Mouse (Mus musculus): ENCODE measurements at regions not wholly inside any gene's neighbourhood (a gene's known extent, or its start where the extent isn't known, plus 50 kb on each side); places are given as distances from the start of the nearest gene placed in this dataset.

DNA sequence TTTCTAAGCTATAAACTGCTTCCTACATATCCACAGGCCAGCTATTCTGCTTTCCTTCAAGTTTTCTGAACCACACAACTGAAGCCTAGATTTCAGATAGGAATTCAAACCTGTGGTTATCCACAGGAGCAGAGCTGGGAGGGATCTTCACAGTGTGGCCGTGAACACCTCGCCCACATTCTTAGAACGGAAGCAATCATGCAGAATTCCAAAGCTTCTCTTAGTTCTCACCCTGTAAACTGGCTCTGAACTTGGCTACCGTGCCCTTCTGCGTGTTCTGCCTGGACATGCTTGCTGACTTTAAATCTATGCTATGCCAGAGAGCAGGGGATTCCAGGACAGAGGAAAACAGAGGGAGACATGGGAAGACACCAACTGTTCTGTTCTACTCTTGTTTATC is 70.2 kb upstream of the Kctd3 start:
- 58% methylated on average over 5 of the region's 5 CpGs for WGBS
- no peaks in the 10 kb centered on the region for H3K9me3 ChIP-seq (replicated peaks; ENCODE audit: low read length)

DNA sequence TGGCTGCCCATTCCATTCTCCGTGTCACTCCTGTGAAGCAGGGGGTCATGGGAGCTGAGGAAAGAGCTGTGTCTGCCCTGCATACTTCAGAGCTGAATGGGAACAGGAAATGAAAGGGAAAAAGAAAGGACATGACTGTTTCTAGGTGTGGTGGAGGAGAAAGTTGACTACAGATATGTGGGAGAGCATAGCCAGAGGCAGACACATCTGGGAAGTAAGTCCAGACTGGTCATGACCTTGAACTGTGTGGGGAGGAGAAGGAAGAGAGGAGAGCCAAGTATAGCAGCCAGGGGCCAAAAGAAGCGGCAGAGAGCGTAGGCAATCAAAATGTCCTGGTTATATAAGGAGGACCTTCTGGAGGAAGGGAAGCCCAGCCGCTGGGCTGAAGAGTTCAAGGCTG is 68.6 kb upstream of the Kctd3 start:
- Histone ChIP-seq H3K27ac (no peak overlapping the region), H3K36me3 (ENCODE audit: insufficient read depth, low read length) (no peaks in the 10 kb centered on the region), H3K9me3 (replicated peaks; ENCODE audit: low read length) (no peaks in the 10 kb centered on the region), H3K9ac (ENCODE audit: low read depth, low read length) (no peak overlapping the region), H3K4me3 (replicated peaks; ENCODE audit: low read depth, low read length) (no peak overlapping the region), H3K4me1 (replicated peaks; ENCODE audit: insufficient read depth, low read length) (no peaks in the 10 kb centered on the region), H3K4me2 (ENCODE audit: low read length) (no peak overlapping the region), H3K27me3 (ENCODE audit: insufficient read depth, low read length) (no peaks in the 10 kb centered on the region)
- ATAC-seq (replicated peaks; ENCODE audit: low FRiP score, low read depth) (no peak), DNase-seq (ENCODE audit: low spot score) (no peak)
- 56% methylated on average over 4 of the region's 4 CpGs for WGBS
- TF ChIP-seq CTCF (IDR thresholded peaks at IDR 0.05; ENCODE audit: low read depth), result no peak

More for the DNA sequence above, 70.2 kb upstream of the Kctd3 start:
- H3K4me1 ChIP-seq (replicated peaks; ENCODE audit: insufficient read depth, low read length), result no peaks in the 10 kb centered on the region
- no peaks in the 10 kb centered on the region for H3K36me3 ChIP-seq (ENCODE audit: insufficient read depth, low read length)
- no peak overlapping the region for H3K4me2 ChIP-seq (ENCODE audit: low read length)
- ATAC-seq (replicated peaks; ENCODE audit: low FRiP score, low read depth) (no peak), DNase-seq (ENCODE audit: low spot score) (no peak)
- no peaks in the 10 kb centered on the region for H3K27me3 ChIP-seq (ENCODE audit: insufficient read depth, low read length)
- no peak for TF ChIP-seq CTCF (IDR thresholded peaks at IDR 0.05; ENCODE audit: low read depth)
- H3K9ac ChIP-seq (ENCODE audit: low read depth, low read length), result no peak overlapping the region
- no peak overlapping the region for H3K4me3 ChIP-seq (replicated peaks; ENCODE audit: low read depth, low read length)
- no peak overlapping the region for H3K27ac ChIP-seq

DNA sequence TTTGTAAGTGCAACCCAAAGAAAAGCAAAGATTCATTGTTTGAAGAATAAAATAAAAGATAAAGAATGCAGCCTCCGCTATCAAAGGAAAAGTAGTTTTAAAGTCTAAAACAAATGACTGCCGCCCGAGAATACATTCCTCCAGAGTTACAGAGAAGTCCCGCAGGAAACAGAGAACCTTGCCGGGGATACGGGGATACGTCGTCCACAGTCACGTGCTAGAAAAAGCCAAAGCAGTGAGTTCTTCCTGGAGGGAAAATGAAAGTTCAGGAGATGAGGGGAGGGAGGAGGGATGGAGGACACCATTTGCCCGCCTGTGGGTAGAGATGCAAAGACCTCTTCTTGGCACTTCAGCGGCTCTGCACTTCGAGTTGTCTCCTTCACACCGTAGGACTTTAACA is 68.0 kb upstream of the Kctd3 start:
- DNase-seq (ENCODE audit: low spot score) (no peak), ATAC-seq (replicated peaks; ENCODE audit: low FRiP score, low read depth) (no peak)
- 56% methylated on average over 13 of the region's 13 CpGs for WGBS

DNA sequence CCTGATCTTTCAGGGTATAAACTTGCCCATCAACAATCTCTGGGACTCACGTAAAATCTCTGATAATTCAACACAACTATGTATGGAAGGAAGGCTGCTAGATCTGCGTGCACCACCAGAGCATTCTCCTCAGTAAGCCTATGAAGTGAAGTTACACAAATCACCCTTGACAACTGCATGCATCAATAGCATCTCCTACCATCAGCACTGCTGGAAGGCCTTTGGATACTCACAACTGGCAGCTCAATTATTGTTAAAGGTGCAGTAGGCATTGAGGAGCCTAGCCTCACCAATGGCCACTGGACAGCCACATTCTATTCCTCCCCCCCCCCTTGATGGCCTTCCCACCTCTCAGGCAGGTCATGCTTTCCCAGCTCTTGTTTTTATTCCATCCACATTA is 64.9 kb upstream of the Kctd3 start:
- no peak for TF ChIP-seq CTCF (IDR thresholded peaks at IDR 0.05; ENCODE audit: low read depth)
- Histone ChIP-seq H3K4me3 (replicated peaks; ENCODE audit: low read depth, low read length) (no peak overlapping the region), H3K9ac (ENCODE audit: low read depth, low read length) (no peak overlapping the region), H3K27ac (no peak overlapping the region), H3K9me3 (replicated peaks; ENCODE audit: low read length) (no peaks in the 10 kb centered on the region), H3K4me2 (ENCODE audit: low read length) (no peak overlapping the region), H3K4me1 (replicated peaks; ENCODE audit: insufficient read depth, low read length) (no peaks in the 10 kb centered on the region), H3K27me3 (ENCODE audit: insufficient read depth, low read length) (no peaks in the 10 kb centered on the region), H3K36me3 (ENCODE audit: insufficient read depth, low read length) (no peaks in the 10 kb centered on the region)
- 78% methylated on average over 2 of the region's 2 CpGs for WGBS
- DNase-seq (ENCODE audit: low spot score), result no peak
- ATAC-seq (replicated peaks; ENCODE audit: low FRiP score, low read depth), result no peak

More for the DNA sequence above, 68.0 kb upstream of the Kctd3 start:
- Histone ChIP-seq H3K9me3 (replicated peaks; ENCODE audit: low read length) (no peaks in the 10 kb centered on the region), H3K27ac (no peak overlapping the region), H3K4me1 (replicated peaks; ENCODE audit: insufficient read depth, low read length) (no peaks in the 10 kb centered on the region), H3K4me3 (replicated peaks; ENCODE audit: low read depth, low read length) (no peak overlapping the region), H3K27me3 (ENCODE audit: insufficient read depth, low read length) (no peaks in the 10 kb centered on the region), H3K36me3 (ENCODE audit: insufficient read depth, low read length) (no peaks in the 10 kb centered on the region), H3K9ac (ENCODE audit: low read depth, low read length) (no peak overlapping the region), H3K4me2 (ENCODE audit: low read length) (no peak overlapping the region)
- no peak for TF ChIP-seq CTCF (IDR thresholded peaks at IDR 0.05; ENCODE audit: low read depth)

DNA sequence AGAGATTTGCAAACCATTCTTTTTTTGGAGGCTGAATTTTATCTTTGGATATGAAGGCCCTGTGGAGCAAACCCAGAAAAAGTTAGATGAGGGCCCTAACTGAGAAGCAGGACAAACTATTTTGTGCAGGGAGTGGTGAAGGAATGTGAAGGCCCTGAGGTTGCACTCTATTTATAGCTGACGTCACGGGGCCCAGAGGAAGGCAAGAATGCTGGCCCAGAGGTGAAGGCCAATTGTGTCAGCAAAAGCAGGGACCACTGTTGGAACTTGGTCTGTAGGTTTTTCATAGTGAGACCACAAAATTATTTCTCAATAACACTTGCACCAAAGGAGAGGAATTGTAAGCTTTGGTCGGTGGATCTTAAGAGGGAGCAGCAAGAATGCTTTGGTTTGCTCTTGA is 60.6 kb upstream of the Kctd3 start:
- no peak overlapping the region for H3K9ac ChIP-seq (ENCODE audit: low read depth, low read length)

DNA sequence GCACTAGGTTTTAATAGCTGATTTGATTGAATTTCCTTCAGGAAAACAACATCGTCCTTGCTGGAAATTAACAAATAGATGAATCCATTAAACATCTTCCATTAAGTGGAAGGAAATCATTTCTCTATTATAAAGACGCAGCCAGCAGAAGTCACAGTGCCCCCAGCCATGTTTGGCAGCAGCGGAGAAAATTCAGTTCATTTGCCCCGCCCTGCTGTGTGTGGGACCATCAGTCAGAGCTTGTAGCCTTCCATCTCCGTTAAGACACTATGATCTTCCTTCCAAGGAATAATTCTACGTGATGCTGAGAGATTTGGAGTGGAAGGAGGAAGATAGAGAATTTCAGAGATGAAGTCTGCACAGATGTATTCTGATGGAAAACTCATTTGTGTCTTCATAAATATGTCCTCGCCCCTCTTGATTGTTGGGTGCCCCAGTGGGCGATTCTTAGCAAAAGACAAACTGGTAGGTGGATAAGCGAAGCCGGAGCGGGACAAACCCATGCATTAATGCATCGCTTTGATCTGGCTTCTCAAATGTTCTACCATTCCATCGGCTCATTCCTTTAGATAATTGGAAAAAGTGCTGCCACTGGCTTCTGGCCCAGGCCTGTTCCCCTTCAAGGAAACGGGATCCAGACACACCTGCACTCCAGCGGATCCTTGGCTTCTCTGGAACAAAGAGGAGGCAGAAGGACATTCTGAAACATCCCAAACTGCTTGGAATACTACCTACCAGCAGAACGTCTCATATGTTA is 59.7 kb upstream of the Kctd3 start:
- Histone ChIP-seq H3K4me1 (replicated peaks; ENCODE audit: insufficient read depth, low read length) (no peaks in the 10 kb centered on the region), H3K27ac (no peak overlapping the region), H3K9me3 (replicated peaks; ENCODE audit: low read length) (no peaks in the 10 kb centered on the region), H3K4me3 (replicated peaks; ENCODE audit: low read depth, low read length) (no peak overlapping the region), H3K9ac (ENCODE audit: low read depth, low read length) (no peak overlapping the region), H3K36me3 (ENCODE audit: insufficient read depth, low read length) (no peaks in the 10 kb centered on the region), H3K4me2 (ENCODE audit: low read length) (no peak overlapping the region), H3K27me3 (ENCODE audit: insufficient read depth, low read length) (no peaks in the 10 kb centered on the region)
- no peak for TF ChIP-seq CTCF (IDR thresholded peaks at IDR 0.05; ENCODE audit: low read depth)
- ATAC-seq (replicated peaks; ENCODE audit: low FRiP score, low read depth), result no peak
- WGBS, result 83% methylated on average over 16 of the region's 16 CpGs
- DNase-seq (ENCODE audit: low spot score), result no peak

More for the DNA sequence above, 60.6 kb upstream of the Kctd3 start:
- H3K27ac ChIP-seq, result no peak overlapping the region
- no peaks in the 10 kb centered on the region for H3K36me3 ChIP-seq (ENCODE audit: insufficient read depth, low read length)
- no peaks in the 10 kb centered on the region for H3K27me3 ChIP-seq (ENCODE audit: insufficient read depth, low read length)
- no peak for DNase-seq (ENCODE audit: low spot score)
- H3K9me3 ChIP-seq (replicated peaks; ENCODE audit: low read length), result no peaks in the 10 kb centered on the region
- ATAC-seq (replicated peaks; ENCODE audit: low FRiP score, low read depth), result no peak
- WGBS, result 55% methylated on average over 3 of the region's 3 CpGs
- TF ChIP-seq CTCF (IDR thresholded peaks at IDR 0.05; ENCODE audit: low read depth), result no peak
- no peak overlapping the region for H3K4me3 ChIP-seq (replicated peaks; ENCODE audit: low read depth, low read length)
- no peak overlapping the region for H3K4me2 ChIP-seq (ENCODE audit: low read length)
- no peaks in the 10 kb centered on the region for H3K4me1 ChIP-seq (replicated peaks; ENCODE audit: insufficient read depth, low read length)
